Mouse (Mus musculus): ENCODE results near the gene A2m.
A peak's percentile ranks its signal among the peaks of the same experiment; 100 is the strongest.

GRCm38 (mm10) chr6:121611796-121612195 lies 23.4 kb upstream of the A2m start:
- peak; percentile 60 for TF ChIP-seq CTCF (IDR thresholded peaks at IDR 0.05)
- no peak for TF ChIP-seq EP300 (IDR thresholded peaks at IDR 0.05)
